Mouse (Mus musculus): ENCODE data around the gene Malsu1.

- TF ChIP-seq CTCF (IDR thresholded peaks at IDR 0.05; ENCODE audit: insufficient read depth, low read length), result no peak
- no peak for TF ChIP-seq POLR2A (IDR thresholded peaks at IDR 0.05; ENCODE audit: borderline replicate concordance, extremely low read depth, low read depth, low read length)
Observed at GRCm38 (mm10) chr6:49094968-49095367, 21.4 kb downstream of the Malsu1 start.
